20 mouse cellular contexts compared by ENCODE assay signal in genomic region chr6:100164162-100164561, GRCm38 (mm10).
DNase-seq lines count a peak whose midpoint lies in the region; ATAC-seq and TF ChIP-seq lines count a peak whose summit lies in the region.
"Had no signal": no experiment of that assay in that cellular context is flagged by ENCODE, and none has a peak within 500 bp of the region (broad histone marks: within the 10 kb centered on the region; RNA-seq: fewer than 3 reads in every experiment).

No protein-coding gene starts in this region.

- WGBS in forebrain, embryonic 10.5 days: 30% methylated on average over 4 of the region's 4 CpGs
- WGBS in forebrain, embryonic 15.5 days: 36% methylated on average over 4 of the region's 4 CpGs

- no peak for ATAC-seq in forebrain, embryonic 15.5 days (replicated peaks)
- ATAC-seq: intestine, postnatal 0 days had no signal

- no peaks in the 10 kb centered on the region for H3K79me3 ChIP-seq in C2C12 (ENCODE audit: low read depth)

- peak; percentile 49 to 69 for DNase-seq in adrenal gland, adult (ENCODE audit: inconsistent age in 2 of 2, low spot score in 1 of 2)
- no peak for DNase-seq in adrenal gland, adult 8-10 months
- no peak for DNase-seq in forebrain, embryonic 10.5 days (ENCODE audit: extremely low spot score, low spot score)
- DNase-seq in mesoderm, embryonic 11.5 days (ENCODE audit: low read depth, low spot score): peak; percentile 56
- DNase-seq in thymus, postnatal 36 days: no peak
- DNase-seq in gastrocnemius, adult 2 months: no peak
- DNase-seq: cerebellum, adult 11-12 months; cerebellum, postnatal 14 days; forebrain, postnatal 0 days; heart, postnatal 4 days; kidney, postnatal 25 days; liver, postnatal 0 days; midbrain, embryonic 14.5 days; thymus, adult 18-20 months had no signal

- peaks cover 78% of the 10 kb centered on the region for H3K27me3 ChIP-seq in forebrain, embryonic 10.5 days (ENCODE audit: poor library complexity, severe bottlenecking)
- no peaks in the 10 kb centered on the region for H3K27me3 ChIP-seq in forebrain, embryonic 15.5 days
- H3K27me3 ChIP-seq in C2C12 (ENCODE audit: control insufficient read depth, insufficient read depth, insufficient read length): no peaks in the 10 kb centered on the region

- H3K4me2 ChIP-seq in forebrain, embryonic 15.5 days (replicated peaks): no peak overlapping the region

- H3K9me3 ChIP-seq in forebrain, embryonic 10.5 days: no peaks in the 10 kb centered on the region
- H3K9me3 ChIP-seq in forebrain, embryonic 15.5 days: no peaks in the 10 kb centered on the region
- H3K9me3 ChIP-seq: embryonic facial prominence, embryonic 15.5 days; limb, embryonic 12.5 days had no signal

- intact Hi-C loops in gastrocnemius, adult 2 months (cut with DNase I): loop anchor here (5.0 kb wide), 1 partner anchor 123 kb away; the partner anchor contains the start of gene Rybp

- no peak overlapping the region for H3K4me3 ChIP-seq in forebrain, embryonic 10.5 days
- H3K4me3 ChIP-seq in forebrain, embryonic 15.5 days: no peak overlapping the region
- H3K4me3 ChIP-seq in C2C12 (ENCODE audit: insufficient read depth, poor library complexity, severe bottlenecking): no peak overlapping the region
- H3K4me3 ChIP-seq in gastrocnemius, adult 2 months: no peak overlapping the region
- H3K4me3 ChIP-seq: embryonic facial prominence, embryonic 15.5 days; layer of hippocampus, adult 2 months had no signal

- peaks cover 36% of the 10 kb centered on the region for H3K4me1 ChIP-seq in forebrain, embryonic 10.5 days
- peaks cover 25% of the 10 kb centered on the region for H3K4me1 ChIP-seq in forebrain, embryonic 15.5 days

- TF ChIP-seq CTCF in C2C12 (IDR thresholded peaks at IDR 0.05; ENCODE audit: control insufficient read depth, insufficient read depth, insufficient read length): no peak
- TF ChIP-seq CTCF in gastrocnemius, adult 2 months (IDR thresholded peaks at IDR 0.05): no peak

- no peaks in the 10 kb centered on the region for H3K79me2 ChIP-seq in C2C12 (ENCODE audit: control insufficient read depth, insufficient read depth)

- H3K36me3 ChIP-seq in forebrain, embryonic 10.5 days (replicated peaks): no peaks in the 10 kb centered on the region
- H3K36me3 ChIP-seq in forebrain, embryonic 15.5 days: no peaks in the 10 kb centered on the region
- H3K36me3 ChIP-seq in C2C12 (ENCODE audit: control insufficient read depth, insufficient read depth): no peaks in the 10 kb centered on the region
- H3K36me3 ChIP-seq: embryonic facial prominence, embryonic 15.5 days; limb, embryonic 12.5 days had no signal

- 0 out of 2 replicates have a peak overlapping the region, but pooled peaks have one; percentile 58 for H3K27ac ChIP-seq in forebrain, embryonic 10.5 days
- H3K27ac ChIP-seq in forebrain, embryonic 15.5 days (replicated peaks): no peak overlapping the region
- H3K27ac ChIP-seq in gastrocnemius, adult 2 months: no peak overlapping the region
- H3K27ac ChIP-seq: embryonic facial prominence, embryonic 15.5 days; layer of hippocampus, adult 2 months; limb, embryonic 12.5 days had no signal

- H3K9ac ChIP-seq in forebrain, embryonic 15.5 days (replicated peaks): no peak overlapping the region
- H3K9ac ChIP-seq: embryonic facial prominence, embryonic 15.5 days; forebrain, postnatal 0 days; liver, postnatal 0 days had no signal

- no peak overlapping the region for H3ac ChIP-seq in C2C12 (ENCODE audit: control insufficient read depth, insufficient read length, low read depth)

TF ChIP-seq in C2C12, 6 proteins besides CTCF, POLR2A, EP300 and RAD21:
- TF ChIP-seq USF1 (IDR thresholded peaks at IDR 0.05; ENCODE audit: low read depth): peak; percentile 22
- TF ChIP-seq MYOG (IDR thresholded peaks at IDR 0.05; ENCODE audit: control insufficient read depth, extremely low read depth, insufficient read length): no peak
TF ChIP-seq in C2C12: peak in this region for 1.

Comparison
In these comparisons a context has a peak if more than half of its experiments do, and no peak if none do; other contexts are left out.
1. DNase-seq: peak in adrenal gland, adult (2 of 2) and mesoderm, embryonic 11.5 days (single experiment); none in adrenal gland, adult 8-10 months (single experiment), forebrain, embryonic 10.5 days (single experiment), thymus, postnatal 36 days (0 of 2) and gastrocnemius, adult 2 months (single experiment).